Mouse (Mus musculus) embryonic facial prominence, embryonic 11.5 days (tissue): ENCODE results near the gene Limk1. TPM values are rescaled to one million over a fixed set of nuclear protein-coding genes. Genes with fewer than 3 reads are reported as not detected.

Experiments used
- ATAC-seq: fragments of 200-750 bp; cut with Nextera tagmentation; replicated peaks from 2 replicates; pipeline ENCODE4 v1.8.0; 2017; ENCODE audit warnings: low read depth; ENCODE audit not compliant: insufficient number of reproducible peaks, low FRiP score, low TSS enrichment
- DNase-seq: peaks from one replicate; pipeline ENCODE4 v3.0.0-alpha.2; 2015; ENCODE audit warnings: low spot score
- H3K27ac ChIP-seq: fragments of 300-500 bp; sonication (generic); replicated peaks from 2 replicates; pipeline ENCODE4 v1.5.1; 2014; ENCODE audit warnings: mild to moderate bottlenecking, low read depth, low read length, control low read depth
- H3K27me3 ChIP-seq: fragments of 300-500 bp; sonication (generic); 2 replicates; pipeline ENCODE4 v1.6.1; 2014; ENCODE audit warnings: mild to moderate bottlenecking, low read length, moderate library complexity, mixed read lengths; ENCODE audit not compliant: control insufficient read depth, insufficient read depth
- H3K36me3 ChIP-seq: fragments of 300-500 bp; sonication (generic); replicated peaks from 2 replicates; pipeline ENCODE4 v1.6.1; 2014; ENCODE audit warnings: low read depth, mild to moderate bottlenecking, low read length, moderate library complexity, mixed read lengths; ENCODE audit not compliant: control insufficient read depth, insufficient read depth
- H3K4me1 ChIP-seq: fragments of 300-500 bp; sonication (generic); 2 replicates; pipeline ENCODE4 v1.6.1; 2014; ENCODE audit warnings: low read length, mixed read lengths; ENCODE audit not compliant: control insufficient read depth, insufficient read depth
- H3K4me2 ChIP-seq: fragments of 300-500 bp; sonication (generic); 2 replicates; pipeline ENCODE4 v1.6.1; 2014; ENCODE audit warnings: low read depth, mild to moderate bottlenecking, control low read depth, low read length, moderate library complexity
- H3K4me3 ChIP-seq: fragments of 300-500 bp; sonication (generic); 2 replicates; pipeline ENCODE4 v1.5.1; 2014; ENCODE audit warnings: low read depth, low read length, control low read depth
- H3K9ac ChIP-seq: fragments of 300-500 bp; sonication (generic); replicated peaks from 2 replicates; pipeline ENCODE4 v1.6.1; 2014; ENCODE audit warnings: mild to moderate bottlenecking, control low read depth, low read length
- H3K9me3 ChIP-seq: fragments of 300-500 bp; sonication (generic); replicated peaks from 2 replicates; pipeline ENCODE4 v1.6.1; 2016; ENCODE audit warnings: mild to moderate bottlenecking, low read length, inconsistent platforms, mixed read lengths; ENCODE audit not compliant: control insufficient read depth
- WGBS: fragments of 180-500 bp; shearing (Covaris S2); extraction: QIAGEN DNeasy Blood & Tissue Kit; methylation state at CpG from one replicate; pipeline ENCODE4 v1.1.7; 2014; 5-methylcytosine and 5-hydroxymethylcytosine counted together
- polyA plus RNA-seq: library from polyadenylated mRNA; unstranded; fragments of >200 nt; fragmentation: Nextera tagmentation; extraction: Ambion mirVana; gene quantifications from 2 replicates; pipeline ENCODE4 v1.2.1, GENCODE M21; 2014

Gene Limk1
- 4.6 and 6.5 TPM in 2 replicates for polyA plus RNA-seq

DNA sequence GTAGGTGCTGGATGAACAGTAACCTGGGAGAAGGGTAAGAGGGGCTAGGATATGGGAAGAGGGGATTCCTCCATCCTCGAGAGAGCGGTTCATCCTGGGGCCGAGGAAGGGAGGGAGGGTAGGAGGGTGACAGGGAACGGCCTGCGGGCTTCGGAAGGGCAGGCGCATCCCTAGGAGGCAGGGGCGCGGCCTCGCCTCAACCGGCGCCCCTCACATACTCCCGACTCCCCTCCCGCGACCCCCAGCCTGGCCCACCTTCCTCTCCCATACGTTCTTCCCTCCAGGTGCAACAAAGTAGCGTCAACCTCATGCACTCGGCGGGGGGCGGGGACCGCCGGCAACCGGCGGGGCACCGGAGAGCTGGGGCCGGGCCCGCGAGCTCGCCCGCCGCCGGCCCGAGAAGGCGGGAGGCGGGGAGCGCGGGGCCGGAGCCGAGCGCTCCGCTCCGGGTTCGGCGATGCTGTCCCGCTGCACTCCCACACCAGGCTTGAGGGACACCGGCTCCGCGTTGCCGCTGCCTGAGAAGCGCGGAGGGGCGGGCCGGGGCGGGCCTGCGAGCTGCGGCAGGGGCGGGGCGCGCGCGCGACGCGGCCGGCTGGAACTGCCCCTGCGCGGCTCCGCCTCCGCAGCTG lies at the start of gene Limk1:
Gene Limk1, minus strand, starts transcription at position 513 of the 632 bp plus-strand sequence.
- Histone ChIP-seq H3K4me2 (peak within 1 kb of the TSS; percentile 88), H3K27ac (peak within 1 kb of the TSS; percentile 41; the same call in 1 of the 2 replicates), H3K9me3 (no peaks in the 10 kb centered on the region), H3K4me3 (peak within 1 kb of the TSS; percentile 80), H3K9ac (peak within 1 kb of the TSS; percentile 78), H3K36me3 (no peaks in the 10 kb centered on the region), H3K27me3 (no peaks in the 10 kb centered on the region), H3K4me1 (no peaks in the 10 kb centered on the region)
- under 1% methylated on average over 63 of the region's 69 CpGs for WGBS
- ATAC-seq (peak; percentile 35), DNase-seq (peak; percentile 32)

DNA sequence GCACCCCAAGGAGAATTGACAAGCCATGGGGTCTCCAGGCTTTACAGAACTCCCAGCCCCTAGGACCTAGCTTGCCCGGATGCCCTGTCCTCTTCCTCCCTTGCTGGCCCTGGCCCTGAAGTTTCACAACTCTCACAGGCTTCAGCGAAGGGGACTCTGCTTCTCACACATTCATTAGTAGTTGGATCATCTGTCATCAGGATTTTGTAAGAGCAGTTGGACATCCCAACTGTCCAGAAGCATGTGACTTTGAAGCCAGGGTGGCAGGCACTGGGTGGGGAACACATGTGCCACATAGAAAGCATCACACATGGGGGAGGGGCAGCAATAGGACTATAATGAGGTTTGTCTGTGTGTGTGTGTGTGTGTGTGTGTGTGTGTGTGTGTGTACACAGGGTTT lies 46.5 kb upstream of the Limk1 start:
- no peak for DNase-seq
- no peaks in the 10 kb centered on the region for H3K4me1 ChIP-seq
- no peak for ATAC-seq
- H3K4me3 ChIP-seq = no peak overlapping the region
- H3K4me2 ChIP-seq = no peak overlapping the region
- 79% methylated on average over 2 of the region's 2 CpGs for WGBS
- no peak overlapping the region for H3K9ac ChIP-seq
- H3K27ac ChIP-seq = no peak overlapping the region
- no peaks in the 10 kb centered on the region for H3K36me3 ChIP-seq
- no peaks in the 10 kb centered on the region for H3K27me3 ChIP-seq
- no peaks in the 10 kb centered on the region for H3K9me3 ChIP-seq

DNA sequence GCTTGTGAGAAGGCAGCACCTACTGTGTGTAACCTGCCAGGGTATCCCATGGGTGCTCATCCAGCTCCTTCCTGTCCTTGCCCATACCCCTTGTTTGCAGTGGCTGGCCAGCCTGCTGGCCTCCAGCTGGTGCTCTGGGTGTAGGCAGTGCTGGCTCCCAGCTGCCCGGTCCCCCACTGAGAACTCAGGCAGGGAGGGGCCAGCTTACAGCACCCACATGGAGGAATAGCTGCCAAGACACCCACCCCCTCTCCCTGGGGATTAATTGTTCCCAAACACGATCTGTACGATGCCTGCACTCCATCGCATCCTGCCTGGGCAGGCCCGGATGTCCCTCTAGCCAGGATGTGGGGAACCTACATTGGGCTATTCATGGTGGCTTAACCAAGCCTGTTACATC lies 45.7 kb upstream of the Limk1 start:
- no peaks in the 10 kb centered on the region for H3K9me3 ChIP-seq
- H3K4me1 ChIP-seq = no peaks in the 10 kb centered on the region
- H3K9ac ChIP-seq = no peak overlapping the region
- H3K36me3 ChIP-seq = no peaks in the 10 kb centered on the region
- H3K4me3 ChIP-seq = no peak overlapping the region
- H3K4me2 ChIP-seq = no peak overlapping the region
- H3K27ac ChIP-seq = no peak overlapping the region
- WGBS = 63% methylated on average over 5 of the region's 5 CpGs
- DNase-seq (no peak), ATAC-seq (no peak)
- no peaks in the 10 kb centered on the region for H3K27me3 ChIP-seq

DNA sequence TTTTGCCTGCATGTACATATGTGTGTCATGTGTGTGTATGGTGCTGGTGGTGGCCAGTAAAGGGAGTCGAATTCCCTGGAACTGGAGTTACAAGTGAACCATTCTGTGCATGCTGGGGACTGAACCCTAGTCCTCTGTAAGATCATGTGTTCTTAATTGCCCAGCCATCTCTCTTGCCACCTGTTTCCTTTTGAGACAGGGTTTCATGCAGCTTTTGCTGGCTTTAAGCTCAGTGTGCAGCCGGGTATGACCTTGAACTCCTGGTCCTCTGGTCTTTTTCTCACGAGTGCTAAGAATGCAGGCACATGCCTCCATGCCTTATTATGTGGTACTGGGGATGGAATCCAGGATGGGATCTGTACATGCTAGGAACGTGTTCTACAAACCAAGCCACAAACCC lies 44.8 kb upstream of the Limk1 start:
- 57% methylated on average over 4 of the region's 4 CpGs for WGBS
- H3K27me3 ChIP-seq = no peaks in the 10 kb centered on the region
- ATAC-seq (no peak), DNase-seq (no peak)
- H3K4me3 ChIP-seq = no peak overlapping the region
- H3K9ac ChIP-seq = no peak overlapping the region
- H3K36me3 ChIP-seq = no peaks in the 10 kb centered on the region
- no peak overlapping the region for H3K27ac ChIP-seq
- H3K9me3 ChIP-seq = no peaks in the 10 kb centered on the region
- H3K4me2 ChIP-seq = no peak overlapping the region
- peaks cover 3% of the 10 kb centered on the region; the same call in 1 of the 2 replicates for H3K4me1 ChIP-seq

DNA sequence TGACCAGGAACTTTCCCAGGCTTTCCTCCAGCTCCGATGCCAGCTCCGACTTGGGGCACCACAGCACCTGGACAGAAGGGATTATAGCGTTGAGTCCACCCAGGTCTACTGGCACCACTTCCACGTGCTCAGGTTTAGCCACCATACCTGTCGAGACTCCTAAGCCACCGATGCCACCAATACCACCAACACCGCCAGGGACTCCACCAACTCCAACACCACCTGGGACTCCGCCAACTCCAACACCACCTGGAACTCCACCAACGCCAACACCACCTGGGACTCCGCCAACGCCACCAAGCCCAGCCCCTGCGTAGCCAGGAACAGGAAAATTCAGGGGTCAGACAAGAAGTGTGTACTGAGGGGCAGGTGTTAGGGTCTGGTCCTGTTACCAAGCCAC lies 40.7 kb upstream of the Limk1 start:
- ATAC-seq (no peak), DNase-seq (no peak)
- H3K36me3 ChIP-seq = no peaks in the 10 kb centered on the region
- 88% methylated on average over 12 of the region's 12 CpGs for WGBS
- H3K4me3 ChIP-seq = no peak overlapping the region
- H3K4me1 ChIP-seq = peaks cover 4% of the 10 kb centered on the region; the same call in 1 of the 2 replicates
- no peak overlapping the region for H3K9ac ChIP-seq
- H3K27me3 ChIP-seq = no peaks in the 10 kb centered on the region
- no peak overlapping the region for H3K27ac ChIP-seq
- no peaks in the 10 kb centered on the region for H3K9me3 ChIP-seq
- no peak overlapping the region for H3K4me2 ChIP-seq

DNA sequence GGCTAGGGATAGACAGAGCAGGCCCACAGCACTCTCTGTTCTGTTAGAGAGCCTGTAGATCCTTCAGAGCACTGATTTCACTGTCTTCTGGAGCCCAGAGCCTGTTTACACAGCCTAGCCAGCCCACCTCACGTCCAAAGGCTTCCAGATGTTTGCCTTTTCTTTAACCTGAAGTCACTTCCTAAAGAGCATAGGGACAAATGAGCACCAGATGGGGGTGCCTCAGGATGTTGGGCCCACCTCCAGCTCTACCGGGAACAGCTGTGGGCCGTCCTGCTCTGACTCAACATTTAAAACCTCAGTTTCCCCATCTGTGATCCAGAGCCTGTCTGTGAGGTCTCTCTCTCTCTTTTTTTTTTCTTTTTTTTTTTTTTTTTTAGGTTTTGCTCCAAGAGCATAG lies 40.1 kb upstream of the Limk1 start:
- H3K36me3 ChIP-seq = no peaks in the 10 kb centered on the region
- H3K27ac ChIP-seq = no peak overlapping the region
- H3K9ac ChIP-seq = no peak overlapping the region
- no peak overlapping the region for H3K4me3 ChIP-seq
- no peaks in the 10 kb centered on the region for H3K9me3 ChIP-seq
- WGBS = 28% methylated on average over 3 of the region's 3 CpGs
- no peak for ATAC-seq
- H3K4me1 ChIP-seq = peaks cover 4% of the 10 kb centered on the region; the same call in 1 of the 2 replicates
- H3K27me3 ChIP-seq = no peaks in the 10 kb centered on the region
- peak; percentile 89 for DNase-seq
- H3K4me2 ChIP-seq = no peak overlapping the region

DNA sequence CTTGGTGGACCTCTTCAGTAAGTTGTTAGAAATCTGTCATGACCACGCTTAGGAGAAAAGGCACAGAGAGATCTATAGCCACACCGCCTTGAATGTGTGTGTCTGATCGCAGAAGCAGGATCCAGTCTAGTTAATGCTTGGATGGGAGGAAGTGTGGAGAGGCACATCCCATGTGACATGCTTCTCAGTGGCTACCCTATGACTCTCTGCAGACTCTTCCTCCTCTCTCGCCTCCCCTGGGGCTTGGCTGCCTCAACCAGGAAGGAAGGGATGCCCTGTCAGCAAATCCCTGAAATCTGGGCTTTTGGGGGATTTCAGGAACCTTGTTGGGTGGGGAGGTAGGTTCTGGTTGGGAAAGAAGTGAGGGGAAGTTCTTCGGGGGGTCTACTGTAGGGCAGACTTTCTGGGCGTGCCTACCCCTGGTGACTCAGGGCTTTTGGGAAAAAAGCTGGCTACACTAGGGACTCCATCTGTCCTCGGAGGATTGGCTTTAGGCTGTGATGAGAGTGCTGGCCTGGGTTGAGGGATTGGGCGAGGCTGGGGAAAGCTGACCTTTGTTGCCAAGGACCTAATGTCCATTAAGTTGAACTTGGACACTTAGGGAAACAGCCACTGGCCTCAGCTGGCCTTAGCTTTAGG lies 38.7 kb upstream of the Limk1 start:
- Histone ChIP-seq H3K4me1 (peaks cover 4% of the 10 kb centered on the region; the same call in 1 of the 2 replicates), H3K4me3 (no peak overlapping the region), H3K9ac (no peak overlapping the region), H3K9me3 (no peaks in the 10 kb centered on the region), H3K27me3 (no peaks in the 10 kb centered on the region), H3K36me3 (no peaks in the 10 kb centered on the region), H3K4me2 (no peak overlapping the region), H3K27ac (no peak overlapping the region)
- no peak for DNase-seq
- WGBS = 86% methylated on average over 8 of the region's 8 CpGs
- ATAC-seq = no peak

DNA sequence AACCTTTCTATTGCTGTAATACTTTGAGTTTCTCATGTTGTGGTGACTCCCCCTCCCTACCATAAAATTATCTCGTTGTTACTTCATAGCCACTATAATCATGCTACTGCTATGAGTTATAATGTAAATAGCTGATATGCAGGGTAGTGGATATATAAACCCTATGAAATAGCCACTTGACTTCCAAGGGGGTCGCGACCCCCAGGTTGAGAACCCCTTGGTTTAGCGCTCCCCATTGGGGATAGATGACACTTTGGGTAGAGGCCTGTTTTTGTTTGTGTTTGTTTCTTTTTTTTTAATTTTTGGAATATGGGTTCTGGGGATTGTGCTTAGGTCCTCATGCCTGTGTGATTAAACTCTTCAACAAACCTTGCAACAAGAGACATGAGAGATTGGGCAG lies 36.9 kb upstream of the Limk1 start:
- Histone ChIP-seq H3K27me3 (no peaks in the 10 kb centered on the region), H3K9ac (no peak overlapping the region), H3K4me3 (no peak overlapping the region), H3K4me2 (no peak overlapping the region), H3K4me1 (peaks cover 4% of the 10 kb centered on the region; the same call in 1 of the 2 replicates), H3K27ac (no peak overlapping the region), H3K9me3 (no peaks in the 10 kb centered on the region), H3K36me3 (no peaks in the 10 kb centered on the region)
- no peak for DNase-seq
- no peak for ATAC-seq
- WGBS = 70% methylated on average over 4 of the region's 4 CpGs
